8 mouse cellular contexts compared by ENCODE assay signal in genomic region chr3:108209536-108209935, GRCm38 (mm10). TPM values are rescaled to one million over a fixed set of nuclear protein-coding genes. Genes with fewer than 3 reads are reported as not detected.
DNase-seq lines count a peak whose midpoint lies in the region; ATAC-seq and TF ChIP-seq lines count a peak whose summit lies in the region.

No protein-coding gene starts in this region.

- peak; percentile 9 for ATAC-seq in kidney, embryonic 14.5 days (ENCODE audit: low FRiP score, low TSS enrichment)
- no peak; the same call in 1 of the 2 replicates for ATAC-seq in hindbrain, embryonic 15.5 days (ENCODE audit: low FRiP score, low read depth)
- ATAC-seq in midbrain, postnatal 0 days (ENCODE audit: low FRiP score): no peak

- 5% methylated on average over 8 of the region's 8 CpGs for WGBS in kidney, embryonic 14.5 days
- WGBS in hindbrain, embryonic 15.5 days: 4% methylated on average over 8 of the region's 8 CpGs
- WGBS in midbrain, postnatal 0 days: 5% methylated on average over 8 of the region's 8 CpGs

- H3K4me3 ChIP-seq in kidney, embryonic 14.5 days (ENCODE audit: low read length): peak overlapping the region; percentile 53
- H3K4me3 ChIP-seq in brown adipose tissue, adult 24 weeks (ENCODE audit: insufficient read depth, low read depth, low read length): peak overlapping the region; percentile 69
- H3K4me3 ChIP-seq in hindbrain, embryonic 15.5 days: peak overlapping the region; percentile 53
- H3K4me3 ChIP-seq in midbrain, postnatal 0 days (ENCODE audit: low read depth, low read length): peak overlapping the region; percentile 60

- TF ChIP-seq CTCF in midbrain, postnatal 0 days (IDR thresholded peaks at IDR 0.05): no peak

- intact Hi-C loops in left cerebral cortex, postnatal 10 days (cut with DNase I): no loop called here

- peak overlapping the region; percentile 61 for H3K4me2 ChIP-seq in kidney, embryonic 14.5 days (replicated peaks; ENCODE audit: low read depth, low read length)
- H3K4me2 ChIP-seq in hindbrain, embryonic 15.5 days: peak overlapping the region; percentile 88
- H3K4me2 ChIP-seq in midbrain, postnatal 0 days (ENCODE audit: low read depth, low read length, poor library complexity, severe bottlenecking): peak overlapping the region; percentile 81

- H3K4me1 ChIP-seq in kidney, embryonic 14.5 days (ENCODE audit: control insufficient read depth, insufficient read depth, low read length): peaks cover 13% of the 10 kb centered on the region
- H3K4me1 ChIP-seq in brown adipose tissue, adult 24 weeks (ENCODE audit: control insufficient read depth, insufficient read depth, insufficient read length, low read length): peaks cover 3% of the 10 kb centered on the region; the same call in 1 of the 2 replicates
- peaks cover 32% of the 10 kb centered on the region for H3K4me1 ChIP-seq in hindbrain, embryonic 15.5 days (replicated peaks)
- H3K4me1 ChIP-seq in midbrain, postnatal 0 days (ENCODE audit: insufficient read depth, low read length): peaks cover 14% of the 10 kb centered on the region

- no peaks in the 10 kb centered on the region for H3K27me3 ChIP-seq in kidney, embryonic 14.5 days (ENCODE audit: control insufficient read depth, insufficient read depth, low read length)
- no peaks in the 10 kb centered on the region for H3K27me3 ChIP-seq in hindbrain, embryonic 15.5 days
- H3K27me3 ChIP-seq in midbrain, postnatal 0 days (ENCODE audit: insufficient read depth, low read length): no peaks in the 10 kb centered on the region

- no peak overlapping the region for H3K27ac ChIP-seq in kidney, embryonic 14.5 days (ENCODE audit: low read depth, low read length)
- H3K27ac ChIP-seq in brown adipose tissue, adult 24 weeks (replicated peaks; ENCODE audit: low read depth, low read length): no peak overlapping the region
- peak overlapping the region; percentile 97 for H3K27ac ChIP-seq in hindbrain, embryonic 15.5 days (replicated peaks)
- peak overlapping the region; percentile 96 for H3K27ac ChIP-seq in midbrain, postnatal 0 days (ENCODE audit: low read depth, low read length)

- H3K9me3 ChIP-seq in kidney, embryonic 14.5 days (ENCODE audit: control insufficient read depth, low read length): no peaks in the 10 kb centered on the region
- no peaks in the 10 kb centered on the region for H3K9me3 ChIP-seq in hindbrain, embryonic 15.5 days
- H3K9me3 ChIP-seq in midbrain, postnatal 0 days (ENCODE audit: low read length): no peaks in the 10 kb centered on the region

- peaks cover 33% of the 10 kb centered on the region for H3K36me3 ChIP-seq in kidney, embryonic 14.5 days (ENCODE audit: control insufficient read depth, insufficient read depth, low read length)
- peaks cover 25% of the 10 kb centered on the region for H3K36me3 ChIP-seq in hindbrain, embryonic 15.5 days
- H3K36me3 ChIP-seq in midbrain, postnatal 0 days (ENCODE audit: insufficient read depth, low read length): peaks cover 27% of the 10 kb centered on the region

- no peak for DNase-seq in kidney, postnatal 4 days
- no peak for DNase-seq in midbrain, postnatal 0 days (ENCODE audit: low spot score)
- DNase-seq in left cerebral cortex, postnatal 10 days (ENCODE audit: extremely low spot score in 1 of 2, low spot score in 2 of 2): no peak
- no peak for DNase-seq in kidney, postnatal 36 days
- DNase-seq in ovary, adult 18-20 months (ENCODE audit: low spot score): no peak

- peak overlapping the region; percentile 58 for H3K9ac ChIP-seq in kidney, embryonic 14.5 days (ENCODE audit: low read depth, low read length)
- H3K9ac ChIP-seq in hindbrain, embryonic 15.5 days: peak overlapping the region; percentile 75
- H3K9ac ChIP-seq in midbrain, postnatal 0 days (replicated peaks; ENCODE audit: low read length, poor library complexity, severe bottlenecking): peak overlapping the region; percentile 64

RNA-seq across cellular contexts. Expression of gene Atxn7l2, which starts 1.2 kb away (rescaled TPM):
- 16.9 and 21.9 TPM in 2 replicates for polyA plus RNA-seq in kidney, embryonic 14.5 days (2014; fragmentation: Nextera tagmentation; extraction: Ambion mirVana)
- 0.91 and 2.4 TPM in 2 replicates for polyA plus RNA-seq in brown adipose tissue, adult 24 weeks (2012; ENCODE audit: insufficient read depth, insufficient read length, missing spikeins)
- polyA plus RNA-seq in hindbrain, embryonic 15.5 days (2015; fragmentation: Nextera tagmentation; extraction: Ambion mirVana): 20.3 and 24.3 TPM in 2 replicates
- 22.5 and 24.9 TPM in 2 replicates for total RNA-seq in midbrain, postnatal 0 days (2014; rRNA removed)
- polyA plus RNA-seq in midbrain, postnatal 0 days (2015; fragmentation: Nextera tagmentation; extraction: Ambion mirVana): 16.1 and 19.3 TPM in 2 replicates
- total RNA-seq in left cerebral cortex, postnatal 10 days (2021): 10 to 100 TPM; 22.2 to 24.8 TPM

RNA-seq across cellular contexts. Expression of gene Cyb561d1, which starts 8.5 kb away (rescaled TPM):
- 1.4 and 2.2 TPM in 2 replicates for polyA plus RNA-seq in kidney, embryonic 14.5 days (2014; fragmentation: Nextera tagmentation; extraction: Ambion mirVana)
- 3.5 and 4.8 TPM in 2 replicates for polyA plus RNA-seq in brown adipose tissue, adult 24 weeks (2012; ENCODE audit: insufficient read depth, insufficient read length, missing spikeins)
- 3.4 and 3.5 TPM in 2 replicates for polyA plus RNA-seq in hindbrain, embryonic 15.5 days (2015; fragmentation: Nextera tagmentation; extraction: Ambion mirVana)
- total RNA-seq in midbrain, postnatal 0 days (2014; rRNA removed): 3.7 and 4.9 TPM in 2 replicates
- 3.5 and 4.0 TPM in 2 replicates for polyA plus RNA-seq in midbrain, postnatal 0 days (2015; fragmentation: Nextera tagmentation; extraction: Ambion mirVana)
- total RNA-seq in left cerebral cortex, postnatal 10 days (2021): 10 to 100 TPM; 11.0 to 12.7 TPM

RNA-seq across cellular contexts. Expression of gene Sypl2, which starts 16.9 kb away (rescaled TPM):
- polyA plus RNA-seq in kidney, embryonic 14.5 days (2014; fragmentation: Nextera tagmentation; extraction: Ambion mirVana): 2.9 and 4.7 TPM in 2 replicates
- polyA plus RNA-seq in brown adipose tissue, adult 24 weeks (2012; ENCODE audit: insufficient read depth, insufficient read length, missing spikeins): 2.7 and 3.9 TPM in 2 replicates
- polyA plus RNA-seq in hindbrain, embryonic 15.5 days (2015; fragmentation: Nextera tagmentation; extraction: Ambion mirVana): 0.47 and 1.2 TPM in 2 replicates
- 0.42 and 0.55 TPM in 2 replicates for total RNA-seq in midbrain, postnatal 0 days (2014; rRNA removed)
- 0.10 and 0.17 TPM in 2 replicates for polyA plus RNA-seq in midbrain, postnatal 0 days (2015; fragmentation: Nextera tagmentation; extraction: Ambion mirVana)
- total RNA-seq in left cerebral cortex, postnatal 10 days (2021): 1 to 10 TPM; 1.1 to 1.3 TPM

RNA-seq across cellular contexts. Expression of gene Amigo1, which starts 23.4 kb away (rescaled TPM):
- 3.0 and 3.7 TPM in 2 replicates for polyA plus RNA-seq in kidney, embryonic 14.5 days (2014; fragmentation: Nextera tagmentation; extraction: Ambion mirVana)
- polyA plus RNA-seq in brown adipose tissue, adult 24 weeks (2012; ENCODE audit: insufficient read depth, insufficient read length, missing spikeins): 5.8 and 10.1 TPM in 2 replicates
- polyA plus RNA-seq in hindbrain, embryonic 15.5 days (2015; fragmentation: Nextera tagmentation; extraction: Ambion mirVana): 13.3 and 16.6 TPM in 2 replicates
- 35.5 and 37.8 TPM in 2 replicates for total RNA-seq in midbrain, postnatal 0 days (2014; rRNA removed)
- polyA plus RNA-seq in midbrain, postnatal 0 days (2015; fragmentation: Nextera tagmentation; extraction: Ambion mirVana): 12.2 and 12.6 TPM in 2 replicates
- 10 to 100 TPM; 36.4 to 38.5 TPM for total RNA-seq in left cerebral cortex, postnatal 10 days (2021)

RNA-seq across cellular contexts. Expression of gene Psma5, which starts 47.2 kb away (rescaled TPM):
- 327 and 365 TPM in 2 replicates for polyA plus RNA-seq in kidney, embryonic 14.5 days (2014; fragmentation: Nextera tagmentation; extraction: Ambion mirVana)
- 99.2 and 140 TPM in 2 replicates for polyA plus RNA-seq in brown adipose tissue, adult 24 weeks (2012; ENCODE audit: insufficient read depth, insufficient read length, missing spikeins)
- polyA plus RNA-seq in hindbrain, embryonic 15.5 days (2015; fragmentation: Nextera tagmentation; extraction: Ambion mirVana): 237 and 247 TPM in 2 replicates
- total RNA-seq in midbrain, postnatal 0 days (2014; rRNA removed): 93.3 and 102 TPM in 2 replicates
- 221 and 224 TPM in 2 replicates for polyA plus RNA-seq in midbrain, postnatal 0 days (2015; fragmentation: Nextera tagmentation; extraction: Ambion mirVana)
- 10 to 100 TPM; 91.4 to 92.5 TPM for total RNA-seq in left cerebral cortex, postnatal 10 days (2021)

Comparison
In these comparisons a context has a peak if more than half of its experiments do, and no peak if none do; other contexts are left out.
1. H3K27ac ChIP-seq: peak in hindbrain, embryonic 15.5 days (single experiment) and midbrain, postnatal 0 days (single experiment); none in kidney, embryonic 14.5 days (single experiment) and brown adipose tissue, adult 24 weeks (single experiment).
2. Peak in every context shown above with its lines, with median percentiles within 50 percentile points of each other: H3K4me2 ChIP-seq, H3K4me3 ChIP-seq and H3K9ac ChIP-seq.